Mouse (Mus musculus) hindbrain, embryonic 13.5 days (tissue): ENCODE measurements around the gene Atrnl1. TPM values are rescaled to one million over a fixed set of nuclear protein-coding genes. Genes with fewer than 3 reads are reported as not detected.

Experiments
- ATAC-seq: fragments of 200-750 bp; cut with Nextera tagmentation; 2 replicates; pipeline ENCODE4 v1.8.0; 2017; ENCODE audit warnings: moderate TSS enrichment; ENCODE audit not compliant: low FRiP score
- H3K27ac ChIP-seq: fragments of 300-500 bp; sonication (generic); 2 replicates; pipeline ENCODE4 v1.5.1; 2015; ENCODE audit warnings: inconsistent platforms, mild to moderate bottlenecking, moderate library complexity
- H3K27me3 ChIP-seq: fragments of 300-500 bp; sonication (generic); 2 replicates; pipeline ENCODE4 v1.6.1; 2015; ENCODE audit warnings: mild to moderate bottlenecking, inconsistent platforms
- H3K36me3 ChIP-seq: fragments of 300-500 bp; sonication (generic); 2 replicates; pipeline ENCODE4 v1.6.1; 2015; ENCODE audit warnings: mild to moderate bottlenecking, inconsistent platforms
- H3K4me1 ChIP-seq: fragments of 300-500 bp; sonication (generic); replicated peaks from 2 replicates; pipeline ENCODE4 v1.6.1; 2015; ENCODE audit warnings: inconsistent platforms
- H3K4me2 ChIP-seq: fragments of 300-500 bp; sonication (generic); 2 replicates; pipeline ENCODE4 v1.6.1; 2015; ENCODE audit warnings: inconsistent platforms, mild to moderate bottlenecking, moderate library complexity
- H3K4me3 ChIP-seq: fragments of 300-500 bp; sonication (generic); 2 replicates; pipeline ENCODE4 v1.5.1; 2015; ENCODE audit warnings: mild to moderate bottlenecking, inconsistent platforms
- H3K9ac ChIP-seq: fragments of 300-500 bp; sonication (generic); 2 replicates; pipeline ENCODE4 v1.6.1; 2015; ENCODE audit warnings: mild to moderate bottlenecking, inconsistent platforms
- H3K9me3 ChIP-seq: fragments of 300-500 bp; sonication (generic); 2 replicates; pipeline ENCODE4 v1.6.1; 2016; ENCODE audit warnings: inconsistent platforms
- WGBS: fragments of 180-500 bp; shearing (Covaris S2); methylation state at CpG from one replicate; pipeline ENCODE4 v1.1.7; 2015; 5-methylcytosine and 5-hydroxymethylcytosine counted together
- polyA plus RNA-seq: library from polyadenylated mRNA; unstranded; fragments of >200 nt; fragmentation: Nextera tagmentation; extraction: Ambion mirVana; gene quantifications from 2 replicates; pipeline ENCODE4 v1.2.1, GENCODE M21; 2015

Atrnl1 gene
- polyA plus RNA-seq, 1 experiment from 2014 or later: 7.9 TPM

GRCm38 (mm10) chr19:58064116-58065000 lies 453.5 kb downstream of the Atrnl1 start:
- H3K27me3 ChIP-seq: no peaks in the 10 kb centered on the region
- H3K27ac ChIP-seq: peak overlapping the region; percentile 49
- H3K9me3 ChIP-seq: no peaks in the 10 kb centered on the region
- H3K9ac ChIP-seq: no peak overlapping the region
- peaks cover 48% of the 10 kb centered on the region for H3K4me1 ChIP-seq
- 37% methylated on average over 16 of the region's 16 CpGs for WGBS
- ATAC-seq: no peak
- H3K36me3 ChIP-seq: no peaks in the 10 kb centered on the region
- H3K4me3 ChIP-seq: no peak overlapping the region
- no peak overlapping the region for H3K4me2 ChIP-seq

- no peak for ATAC-seq
- H3K9ac ChIP-seq: no peak overlapping the region
- H3K4me1 ChIP-seq: peaks cover 44% of the 10 kb centered on the region
- H3K27me3 ChIP-seq: no peaks in the 10 kb centered on the region
- no peaks in the 10 kb centered on the region for H3K9me3 ChIP-seq
- no peak overlapping the region; the same call in 1 of the 2 replicates for H3K27ac ChIP-seq
- H3K4me2 ChIP-seq: no peak overlapping the region
- H3K36me3 ChIP-seq: no peaks in the 10 kb centered on the region
- 78% methylated on average over 5 of the region's 5 CpGs for WGBS
- no peak overlapping the region for H3K4me3 ChIP-seq
Observed at GRCm38 (mm10) chr19:58065001-58065314, 454.1 kb downstream of the Atrnl1 start.

GRCm38 (mm10) chr19:58065514-58065913 lies 454.7 kb downstream of the Atrnl1 start:
- no peaks in the 10 kb centered on the region for H3K36me3 ChIP-seq
- no peak overlapping the region for H3K4me3 ChIP-seq
- no peak overlapping the region for H3K9ac ChIP-seq
- peaks cover 39% of the 10 kb centered on the region for H3K4me1 ChIP-seq
- no peak for ATAC-seq
- H3K27me3 ChIP-seq: no peaks in the 10 kb centered on the region
- WGBS: 92% methylated on average over 2 of the region's 2 CpGs
- no peak overlapping the region for H3K27ac ChIP-seq
- no peaks in the 10 kb centered on the region for H3K9me3 ChIP-seq
- H3K4me2 ChIP-seq: no peak overlapping the region

GRCm38 (mm10) chr19:58068114-58068513 lies 457.3 kb downstream of the Atrnl1 start:
- WGBS: 70% methylated on average over 2 of the region's 2 CpGs
- H3K36me3 ChIP-seq: no peaks in the 10 kb centered on the region
- no peak overlapping the region for H3K9ac ChIP-seq
- peaks cover 21% of the 10 kb centered on the region for H3K4me1 ChIP-seq
- no peak overlapping the region for H3K4me2 ChIP-seq
- no peaks in the 10 kb centered on the region for H3K9me3 ChIP-seq
- H3K27ac ChIP-seq: no peak overlapping the region
- no peaks in the 10 kb centered on the region for H3K27me3 ChIP-seq
- no peak overlapping the region for H3K4me3 ChIP-seq
- ATAC-seq: no peak

GRCm38 (mm10) chr19:58068958-58069357 lies 458.1 kb downstream of the Atrnl1 start:
- H3K9ac ChIP-seq: no peak overlapping the region
- no peak overlapping the region for H3K4me2 ChIP-seq
- H3K4me1 ChIP-seq: peaks cover 13% of the 10 kb centered on the region
- no peaks in the 10 kb centered on the region for H3K9me3 ChIP-seq
- no peak for ATAC-seq
- H3K36me3 ChIP-seq: no peaks in the 10 kb centered on the region
- H3K27ac ChIP-seq: no peak overlapping the region
- H3K4me3 ChIP-seq: no peak overlapping the region
- WGBS: 84% methylated on average over 2 of the region's 2 CpGs
- no peaks in the 10 kb centered on the region for H3K27me3 ChIP-seq

GRCm38 (mm10) chr19:58072404-58072803 lies 461.6 kb downstream of the Atrnl1 start:
- Histone ChIP-seq H3K4me1 (peaks cover 14% of the 10 kb centered on the region), H3K9me3 (no peaks in the 10 kb centered on the region), H3K27me3 (no peaks in the 10 kb centered on the region), H3K36me3 (no peaks in the 10 kb centered on the region), H3K27ac (no peak overlapping the region), H3K4me2 (no peak overlapping the region), H3K9ac (no peak overlapping the region), H3K4me3 (no peak overlapping the region)
- no peak for ATAC-seq
- 80% methylated on average over 5 of the region's 5 CpGs for WGBS

- Histone ChIP-seq H3K4me3 (no peak overlapping the region), H3K9me3 (no peaks in the 10 kb centered on the region), H3K4me1 (peaks cover 17% of the 10 kb centered on the region), H3K9ac (no peak overlapping the region), H3K27ac (no peak overlapping the region), H3K4me2 (no peak overlapping the region), H3K27me3 (no peaks in the 10 kb centered on the region), H3K36me3 (no peaks in the 10 kb centered on the region)
- ATAC-seq: no peak
- WGBS: 97% methylated on average over 9 of the region's 9 CpGs
Observed at GRCm38 (mm10) chr19:58072846-58073245, 462.0 kb downstream of the Atrnl1 start.

GRCm38 (mm10) chr19:58075252-58075651 lies 464.4 kb downstream of the Atrnl1 start:
- no peak for ATAC-seq
- H3K27ac ChIP-seq: no peak overlapping the region
- H3K4me3 ChIP-seq: no peak overlapping the region
- no peaks in the 10 kb centered on the region for H3K27me3 ChIP-seq
- no peaks in the 10 kb centered on the region for H3K36me3 ChIP-seq
- WGBS: 45% methylated on average over 6 of the region's 6 CpGs
- no peak overlapping the region for H3K9ac ChIP-seq
- no peaks in the 10 kb centered on the region for H3K9me3 ChIP-seq
- no peak overlapping the region for H3K4me2 ChIP-seq
- H3K4me1 ChIP-seq: peaks cover 23% of the 10 kb centered on the region

GRCm38 (mm10) chr19:58076961-58077371 lies 466.1 kb downstream of the Atrnl1 start:
- Histone ChIP-seq H3K4me3 (no peak overlapping the region), H3K36me3 (no peaks in the 10 kb centered on the region), H3K4me2 (peak overlapping the region; percentile 26)

GRCm38 (mm10) chr19:58077529-58078070 lies 466.8 kb downstream of the Atrnl1 start:
- Histone ChIP-seq H3K9ac (no peak overlapping the region), H3K9me3 (no peaks in the 10 kb centered on the region), H3K27me3 (no peaks in the 10 kb centered on the region), H3K4me3 (no peak overlapping the region), H3K27ac (peak overlapping the region; percentile 82), H3K36me3 (no peaks in the 10 kb centered on the region), H3K4me2 (no peak overlapping the region), H3K4me1 (peaks cover 23% of the 10 kb centered on the region)
- no peak for ATAC-seq
- 62% methylated on average over 10 of the region's 10 CpGs for WGBS

More at GRCm38 (mm10) chr19:58076961-58077371, 466.1 kb downstream of the Atrnl1 start:
- ATAC-seq: peak; percentile 46; the same call in 1 of the 2 replicates
- Histone ChIP-seq H3K9me3 (no peaks in the 10 kb centered on the region), H3K9ac (0 out of 2 replicates have a peak overlapping the region, but pooled peaks have one; percentile 35), H3K4me1 (peaks cover 23% of the 10 kb centered on the region), H3K27ac (peak overlapping the region; percentile 82), H3K27me3 (no peaks in the 10 kb centered on the region)
- WGBS: 45% methylated on average over 14 of the region's 14 CpGs

GRCm38 (mm10) chr19:58080168-58080567 lies 469.3 kb downstream of the Atrnl1 start:
- no peak for ATAC-seq
- Histone ChIP-seq H3K27me3 (no peaks in the 10 kb centered on the region), H3K9ac (no peak overlapping the region), H3K4me1 (peaks cover 31% of the 10 kb centered on the region), H3K27ac (no peak overlapping the region), H3K9me3 (no peaks in the 10 kb centered on the region), H3K4me2 (no peak overlapping the region), H3K36me3 (no peaks in the 10 kb centered on the region), H3K4me3 (no peak overlapping the region)
- 96% methylated on average over 6 of the region's 6 CpGs for WGBS

GRCm38 (mm10) chr19:58082751-58083150 lies 471.9 kb downstream of the Atrnl1 start:
- H3K9ac ChIP-seq: no peak overlapping the region
- ATAC-seq: no peak
- H3K27me3 ChIP-seq: no peaks in the 10 kb centered on the region
- H3K4me2 ChIP-seq: no peak overlapping the region
- H3K4me1 ChIP-seq: peaks cover 14% of the 10 kb centered on the region
- no peak overlapping the region for H3K27ac ChIP-seq
- H3K9me3 ChIP-seq: no peaks in the 10 kb centered on the region
- H3K4me3 ChIP-seq: no peak overlapping the region
- H3K36me3 ChIP-seq: no peaks in the 10 kb centered on the region
- 95% methylated on average over 19 of the region's 19 CpGs for WGBS

- Histone ChIP-seq H3K4me3 (no peak overlapping the region), H3K27ac (no peak overlapping the region), H3K4me2 (no peak overlapping the region), H3K27me3 (no peaks in the 10 kb centered on the region), H3K36me3 (no peaks in the 10 kb centered on the region), H3K4me1 (peaks cover 8% of the 10 kb centered on the region), H3K9me3 (no peaks in the 10 kb centered on the region), H3K9ac (no peak overlapping the region)
- whole genome bisulfite sequencing: 69% methylated on average over 14 of the region's 14 CpGs
- ATAC-seq: no peak
Observed at GRCm38 (mm10) chr19:58084826-58085225, 474.0 kb downstream of the Atrnl1 start.
